Mouse (Mus musculus) megakaryocyte-erythroid progenitor cell, adult 5 weeks (primary cell): ENCODE results near the gene Vmn2r41. TPM values are rescaled to one million over a fixed set of nuclear protein-coding genes. Genes with fewer than 3 reads are reported as not detected.

Experiments used
- polyA plus RNA-seq: library from polyadenylated mRNA; stranded (reverse); fragments of >175 nt; gene quantifications from 2 replicates; pipeline ENCODE4 v1.2.3, GENCODE M21; 2012

The Vmn2r41 gene
- not detected in 2 replicates for polyA plus RNA-seq

GRCm38 (mm10) chr7:8161554-8161953 is at the start of gene Vmn2r41:
Vmn2r41 (minus strand) TSS chr7:8161654.

DNA sequence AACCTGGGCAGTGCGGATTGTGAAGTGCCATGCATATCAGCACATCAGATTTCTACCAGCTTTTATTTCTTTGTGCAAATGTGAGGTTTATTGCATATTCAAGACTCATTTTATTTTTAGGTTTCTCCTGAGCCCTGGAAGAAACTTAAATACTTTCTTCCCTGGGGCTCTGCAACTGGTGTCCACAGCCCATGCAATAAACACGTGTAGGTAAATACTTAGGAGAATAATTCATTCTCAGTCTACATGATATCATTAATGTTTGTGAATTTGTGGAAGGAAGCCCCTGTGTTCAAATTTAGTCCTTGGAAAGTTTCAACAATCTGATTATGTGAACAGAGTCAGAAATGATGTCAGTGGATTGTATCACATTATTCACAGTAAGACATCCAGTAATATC is 38.8 kb upstream of the Vmn2r41 start, which contains the start of gene Vmn2r42:
TSS of gene Vmn2r42 (minus strand) at position 101 of the 400 bp plus-strand sequence.

Other genes starting within 250 kb of the Vmn2r41 start
- not detected in 2 replicates for gene Vmn2r42, start 38.7 kb upstream of the Vmn2r41 start, polyA plus RNA-seq
- not detected in 2 replicates for gene Vmn2r43, start 98.9 kb upstream of the Vmn2r41 start, polyA plus RNA-seq
- gene Vmn2r44, start 221.7 kb upstream of the Vmn2r41 start, polyA plus RNA-seq, result 0.01 TPM in 2 replicates